Comparison of ENCODE assay signal across 10 mouse cellular contexts in the genomic region with DNA sequence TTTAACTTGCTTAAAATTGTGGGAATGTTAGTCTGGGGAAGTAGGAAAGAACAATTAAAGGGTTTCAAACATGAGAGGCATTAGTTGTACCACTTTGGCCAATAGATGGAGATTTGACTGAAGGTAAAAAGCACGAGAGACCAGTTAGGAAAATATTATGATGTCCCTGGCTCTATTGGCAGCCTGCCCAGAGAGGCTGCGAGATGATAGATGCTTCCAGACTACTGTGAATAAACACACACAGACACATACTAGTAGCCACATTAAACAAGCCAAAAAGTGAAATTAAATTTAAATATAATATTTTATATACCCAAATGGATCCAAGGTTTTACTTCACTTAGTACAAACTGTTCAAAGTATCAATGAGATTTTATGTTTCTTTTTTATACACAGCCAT.
DNase-seq lines count a peak whose midpoint lies in the region; ATAC-seq lines count a peak whose summit lies in the region.
"Had no signal": no experiment of that assay in that cellular context is flagged by ENCODE, and none has a peak within 500 bp of the region (broad histone marks: within the 10 kb centered on the region; RNA-seq: fewer than 3 reads in every experiment).

No protein-coding gene starts in this region.

- H3K4me2 ChIP-seq in midbrain, embryonic 14.5 days (ENCODE audit: low read length), result no peak overlapping the region
- no peak overlapping the region for H3K4me2 ChIP-seq in midbrain, embryonic 16.5 days (ENCODE audit: low read length)
- H3K4me2 ChIP-seq: midbrain, embryonic 15.5 days; neural tube, embryonic 15.5 days had no signal

- no peaks in the 10 kb centered on the region for H3K4me1 ChIP-seq in midbrain, embryonic 14.5 days (ENCODE audit: control insufficient read depth, insufficient read depth, low read length)
- H3K4me1 ChIP-seq in midbrain, embryonic 16.5 days (ENCODE audit: control insufficient read depth, insufficient read depth, low read length), result no peaks in the 10 kb centered on the region
- H3K4me1 ChIP-seq: midbrain, embryonic 15.5 days had no signal

- 69% methylated on average over 2 of the region's 2 CpGs for WGBS in midbrain, embryonic 14.5 days
- WGBS in midbrain, embryonic 16.5 days, result 33% methylated on average over 2 of the region's 2 CpGs

- ATAC-seq in midbrain, embryonic 14.5 days (ENCODE audit: low FRiP score, low TSS enrichment), result no peak
- ATAC-seq in midbrain, embryonic 16.5 days, result no peak
- ATAC-seq: midbrain, embryonic 15.5 days had no signal

- H3K27me3 ChIP-seq in midbrain, embryonic 14.5 days (ENCODE audit: control insufficient read depth, insufficient read depth, low read length), result no peaks in the 10 kb centered on the region
- no peaks in the 10 kb centered on the region for H3K27me3 ChIP-seq in midbrain, embryonic 16.5 days (ENCODE audit: control insufficient read depth, insufficient read depth, low read depth, low read length)
- H3K27me3 ChIP-seq: midbrain, embryonic 15.5 days; neural tube, embryonic 15.5 days had no signal

- H3K36me3 ChIP-seq in midbrain, embryonic 14.5 days (ENCODE audit: control insufficient read depth, insufficient read depth, low read length), result no peaks in the 10 kb centered on the region
- H3K36me3 ChIP-seq in midbrain, embryonic 16.5 days (ENCODE audit: control insufficient read depth, insufficient read depth, low read length), result no peaks in the 10 kb centered on the region
- H3K36me3 ChIP-seq: midbrain, embryonic 15.5 days; neural tube, embryonic 15.5 days had no signal

- H3K9ac ChIP-seq in midbrain, embryonic 14.5 days (replicated peaks; ENCODE audit: low read length), result no peak overlapping the region
- H3K9ac ChIP-seq in midbrain, embryonic 16.5 days (ENCODE audit: low read depth, low read length), result no peak overlapping the region
- H3K9ac ChIP-seq: midbrain, embryonic 15.5 days; neural tube, embryonic 15.5 days had no signal

- peak; percentile 24 for DNase-seq in heart, postnatal 4 days
- DNase-seq in heart, adult 9 months (ENCODE audit: low spot score in 2 of 2), result no peak
- DNase-seq in midbrain, embryonic 14.5 days, result peak; percentile 28
- peak; percentile 1 for DNase-seq in NIH3T3 (ENCODE audit: low read depth)
- DNase-seq in adrenal gland, postnatal 14 days, result peak; percentile 22
- DNase-seq in thymus, postnatal 25 days, result no peak
- DNase-seq: thymus, postnatal 36 days had no signal

- no peaks in the 10 kb centered on the region for H3K9me3 ChIP-seq in midbrain, embryonic 14.5 days (ENCODE audit: control insufficient read depth, low read length)
- no peaks in the 10 kb centered on the region for H3K9me3 ChIP-seq in midbrain, embryonic 16.5 days (replicated peaks; ENCODE audit: control insufficient read depth, low read length, poor library complexity, severe bottlenecking)
- H3K9me3 ChIP-seq: midbrain, embryonic 15.5 days; neural tube, embryonic 15.5 days had no signal

- no peak overlapping the region for H3K27ac ChIP-seq in midbrain, embryonic 14.5 days (replicated peaks; ENCODE audit: low read depth, low read length)
- no peak overlapping the region for H3K27ac ChIP-seq in midbrain, embryonic 16.5 days (ENCODE audit: low read length)
- H3K27ac ChIP-seq: midbrain, embryonic 15.5 days; neural tube, embryonic 15.5 days had no signal

- no peak overlapping the region for H3K4me3 ChIP-seq in midbrain, embryonic 14.5 days (replicated peaks; ENCODE audit: low read depth, low read length)
- no peak overlapping the region for H3K4me3 ChIP-seq in midbrain, embryonic 16.5 days (ENCODE audit: low read depth, low read length)
- H3K4me3 ChIP-seq: midbrain, embryonic 15.5 days; neural tube, embryonic 15.5 days had no signal

Comparison
In these comparisons a context has a peak if more than half of its experiments do, and no peak if none do; other contexts are left out.
1. DNase-seq: peak in heart, postnatal 4 days (single experiment), midbrain, embryonic 14.5 days (single experiment), NIH3T3 (single experiment) and adrenal gland, postnatal 14 days (single experiment); none in heart, adult 9 months (0 of 2) and thymus, postnatal 25 days (single experiment).